Mouse (Mus musculus): Measurements from ENCODE around the gene Pcgf5.

GRCm38 (mm10) chr19:36477151-36477550, 129.0 kb downstream of the Pcgf5 start:
- TF ChIP-seq TAL1 (IDR thresholded peaks at IDR 0.05; ENCODE audit: low read length) = no peak
- no peak for TF ChIP-seq GATA1 (IDR thresholded peaks at IDR 0.05; ENCODE audit: low read length)
